Comparison of ENCODE assay signal across 25 mouse cellular contexts in genomic region chr6:55781146-55781545, GRCm38 (mm10). TPM values are rescaled to one million over a fixed set of nuclear protein-coding genes. Genes with fewer than 3 reads are reported as not detected.
DNase-seq lines count a peak whose midpoint lies in the region; ATAC-seq and TF ChIP-seq lines count a peak whose summit lies in the region.
"Had no signal": no experiment of that assay in that cellular context is flagged by ENCODE, and none has a peak within 500 bp of the region (broad histone marks: within the 10 kb centered on the region; RNA-seq: fewer than 3 reads in every experiment).

No protein-coding gene starts in this region.

- H3K9ac ChIP-seq in hindbrain, postnatal 0 days (replicated peaks; ENCODE audit: low read length) = no peak overlapping the region
- H3K9ac ChIP-seq in hindbrain, embryonic 14.5 days = no peak overlapping the region
- H3K9ac ChIP-seq in lung, embryonic 14.5 days = no peak overlapping the region
- H3K9ac ChIP-seq: forebrain, embryonic 13.5 days; hindbrain, embryonic 12.5 days; kidney, embryonic 15.5 days; limb, embryonic 15.5 days; lung, embryonic 15.5 days; midbrain, embryonic 15.5 days had no signal

- TF ChIP-seq CTCF in hindbrain, postnatal 0 days (IDR thresholded peaks at IDR 0.05; ENCODE audit: low read depth) = 0 out of 2 replicates have a peak, but pooled peaks have one; percentile 37
- peak; percentile 18; the same call in 1 of the 2 replicates for TF ChIP-seq CTCF in lung, embryonic 14.5 days (IDR thresholded peaks at IDR 0.05; ENCODE audit: low read depth)
- no peak for TF ChIP-seq CTCF in lung, adult 2 months (IDR thresholded peaks at IDR 0.05; ENCODE audit: insufficient read depth, low read length)

- H3K4me3 ChIP-seq in hindbrain, postnatal 0 days (ENCODE audit: low read length) = no peak overlapping the region
- no peak overlapping the region for H3K4me3 ChIP-seq in hindbrain, embryonic 14.5 days (replicated peaks; ENCODE audit: low read length)
- H3K4me3 ChIP-seq in lung, embryonic 14.5 days (ENCODE audit: low read depth, low read length) = no peak overlapping the region
- no peak overlapping the region for H3K4me3 ChIP-seq in lung, adult 2 months (replicated peaks; ENCODE audit: extremely low read depth, low read depth, low read length)
- H3K4me3 ChIP-seq: forebrain, embryonic 13.5 days; hindbrain, embryonic 12.5 days; kidney, embryonic 15.5 days; limb, embryonic 15.5 days; lung, embryonic 15.5 days; midbrain, embryonic 15.5 days had no signal

- no peaks in the 10 kb centered on the region for H3K27me3 ChIP-seq in hindbrain, postnatal 0 days (ENCODE audit: insufficient read depth, low read length)
- H3K27me3 ChIP-seq in hindbrain, embryonic 14.5 days (ENCODE audit: control insufficient read depth, insufficient read depth, low read length) = no peaks in the 10 kb centered on the region
- H3K27me3 ChIP-seq in lung, embryonic 14.5 days (ENCODE audit: insufficient read depth, low read length) = no peaks in the 10 kb centered on the region
- H3K27me3 ChIP-seq: forebrain, embryonic 13.5 days; hindbrain, embryonic 12.5 days; kidney, embryonic 15.5 days; limb, embryonic 15.5 days; lung, embryonic 15.5 days; midbrain, embryonic 15.5 days had no signal

- no peaks in the 10 kb centered on the region for H3K9me3 ChIP-seq in hindbrain, postnatal 0 days (ENCODE audit: low read length)
- H3K9me3 ChIP-seq in hindbrain, embryonic 14.5 days (ENCODE audit: control insufficient read depth, low read length) = no peaks in the 10 kb centered on the region
- no peaks in the 10 kb centered on the region for H3K9me3 ChIP-seq in lung, embryonic 14.5 days (ENCODE audit: low read depth, low read length)
- H3K9me3 ChIP-seq: forebrain, embryonic 13.5 days; hindbrain, embryonic 12.5 days; kidney, embryonic 15.5 days; limb, embryonic 15.5 days; lung, embryonic 15.5 days; midbrain, embryonic 15.5 days had no signal

- H3K4me1 ChIP-seq in hindbrain, postnatal 0 days (ENCODE audit: insufficient read depth, low read length) = no peaks in the 10 kb centered on the region
- H3K4me1 ChIP-seq in hindbrain, embryonic 14.5 days (replicated peaks; ENCODE audit: control insufficient read depth, insufficient read depth, low read length) = no peaks in the 10 kb centered on the region
- H3K4me1 ChIP-seq in lung, embryonic 14.5 days (ENCODE audit: insufficient read depth) = no peaks in the 10 kb centered on the region
- no peaks in the 10 kb centered on the region for H3K4me1 ChIP-seq in lung, adult 2 months (ENCODE audit: control insufficient read depth, insufficient read depth, low read length)
- H3K4me1 ChIP-seq: forebrain, embryonic 13.5 days; hindbrain, embryonic 12.5 days; kidney, embryonic 15.5 days; limb, embryonic 15.5 days; lung, embryonic 15.5 days; midbrain, embryonic 15.5 days had no signal

- no peak for TF ChIP-seq POLR2A in lung, adult 2 months (IDR thresholded peaks at IDR 0.05; ENCODE audit: borderline replicate concordance, extremely low read depth, low read depth, low read length)

- H3K36me3 ChIP-seq in hindbrain, postnatal 0 days (ENCODE audit: insufficient read depth, low read length) = no peaks in the 10 kb centered on the region
- no peaks in the 10 kb centered on the region for H3K36me3 ChIP-seq in hindbrain, embryonic 14.5 days (replicated peaks; ENCODE audit: control insufficient read depth, insufficient read depth)
- no peaks in the 10 kb centered on the region for H3K36me3 ChIP-seq in lung, embryonic 14.5 days (ENCODE audit: insufficient read depth)
- H3K36me3 ChIP-seq: hindbrain, embryonic 12.5 days; kidney, embryonic 15.5 days; limb, embryonic 15.5 days; lung, embryonic 15.5 days; midbrain, embryonic 15.5 days had no signal

- no peak overlapping the region for H3K4me2 ChIP-seq in hindbrain, postnatal 0 days (ENCODE audit: low read depth, low read length)
- no peak overlapping the region for H3K4me2 ChIP-seq in hindbrain, embryonic 14.5 days (replicated peaks)
- H3K4me2 ChIP-seq in lung, embryonic 14.5 days = no peak overlapping the region
- H3K4me2 ChIP-seq: forebrain, embryonic 13.5 days; hindbrain, embryonic 12.5 days; kidney, embryonic 15.5 days; limb, embryonic 15.5 days; lung, embryonic 15.5 days; midbrain, embryonic 15.5 days had no signal

- DNase-seq in hindbrain, postnatal 0 days (ENCODE audit: low spot score) = no peak
- DNase-seq in hindbrain, embryonic 14.5 days (ENCODE audit: low spot score) = no peak
- no peak for DNase-seq in lung, embryonic 14.5 days
- DNase-seq in lung, adult 2 months = no peak
- DNase-seq in ES-CJ7 (ENCODE audit: low read depth, low spot score) (peak; percentile 48), ZHBTc4 (ENCODE audit: low read depth, low spot score) (peak; percentile 68)
- DNase-seq in thymus, postnatal 0 days (ENCODE audit: low spot score) = no peak
- DNase-seq: adrenal gland, postnatal 10 days; cerebellum, adult 9-11 months; embryo, embryonic 11 days; gastrocnemius, postnatal 10 days; heart, adult 18-20 months; right cerebral cortex, postnatal 14 days; spleen, adult 18-20 months; thymus, adult 18-20 months had no signal

- no peak for ATAC-seq in hindbrain, postnatal 0 days
- no peak for ATAC-seq in hindbrain, embryonic 14.5 days (ENCODE audit: low FRiP score)
- ATAC-seq in lung, embryonic 14.5 days (ENCODE audit: insufficient read depth) = no peak
- no peak for ATAC-seq in megakaryocyte-erythroid progenitor cell, adult 5-6 weeks (replicated peaks; ENCODE audit: low FRiP score, low TSS enrichment, poor library complexity, severe bottlenecking)
- ATAC-seq: activated CD4-positive, CD25-positive, alpha-beta regulatory T cell, adult 4 months; forebrain, embryonic 13.5 days; midbrain, embryonic 15.5 days had no signal

- H3K27ac ChIP-seq in hindbrain, postnatal 0 days = no peak overlapping the region
- no peak overlapping the region for H3K27ac ChIP-seq in hindbrain, embryonic 14.5 days
- H3K27ac ChIP-seq in lung, embryonic 14.5 days (ENCODE audit: low read depth) = no peak overlapping the region
- H3K27ac ChIP-seq: forebrain, embryonic 13.5 days; hindbrain, embryonic 12.5 days; kidney, embryonic 15.5 days; limb, embryonic 15.5 days; lung, embryonic 15.5 days; midbrain, embryonic 15.5 days had no signal

- WGBS in hindbrain, postnatal 0 days = 57% methylated on average over 3 of the region's 3 CpGs
- WGBS in hindbrain, embryonic 14.5 days = 49% methylated on average over 3 of the region's 3 CpGs
- 33% methylated on average over 3 of the region's 3 CpGs for WGBS in lung, embryonic 14.5 days
- 39% methylated on average over 3 of the region's 3 CpGs for WGBS in lung, adult 2 months

RNA-seq across cellular contexts. Expression of gene Itprid1, which starts 55.5 kb away (rescaled TPM):
- total RNA-seq in hindbrain, postnatal 0 days (2014; rRNA removed) = 0.14 TPM in 1 of 2 replicates, not detected in the other
- 0.09 and 0.10 TPM in 2 replicates for polyA plus RNA-seq in hindbrain, postnatal 0 days (2015; fragmentation: Nextera tagmentation; extraction: Ambion mirVana)
- not detected in 2 replicates for polyA plus RNA-seq in hindbrain, embryonic 14.5 days (2014; fragmentation: Nextera tagmentation; extraction: Ambion mirVana)
- not detected in 2 replicates for polyA plus RNA-seq in lung, embryonic 14.5 days (2014; fragmentation: Nextera tagmentation; extraction: Ambion mirVana)
- polyA plus RNA-seq in lung, adult 2 months (2012; rRNA removed) = 1.9 and 3.0 TPM in 2 replicates
- total RNA-seq in megakaryocyte-erythroid progenitor cell, adult 5-6 weeks (2014; fragmentation: Nextera tagmentation) = not detected in 2 replicates
- not detected in 2 replicates for total RNA-seq in megakaryocyte-erythroid progenitor cell, adult 5-6 weeks (2017)
- 0.05 TPM in 1 of 2 replicates, not detected in the other for polyA plus RNA-seq in thymus, postnatal 0 days (2015; fragmentation: Nextera tagmentation; extraction: Ambion mirVana)
- total RNA-seq: gastrocnemius, postnatal 10 days; neutrophil, adult 5-6 weeks had no signal
- polyA plus RNA-seq: activated CD4-positive, CD25-positive, alpha-beta regulatory T cell, adult 4 months; intestine, embryonic 14.5 days; midbrain, embryonic 15.5 days had no signal

Comparison
In these comparisons a context has a peak if more than half of its experiments do, and no peak if none do; other contexts are left out.
1. DNase-seq: peak in ES-CJ7 (single experiment) and ZHBTc4 (single experiment); none in hindbrain, postnatal 0 days (single experiment), hindbrain, embryonic 14.5 days (single experiment), lung, embryonic 14.5 days (single experiment), lung, adult 2 months (single experiment) and thymus, postnatal 0 days (single experiment).